Mouse (Mus musculus): Measurements from ENCODE around the gene Speg. TPM values are rescaled to one million over a fixed set of nuclear protein-coding genes. Genes with fewer than 3 reads are reported as not detected.

Speg gene
- 32.9 and 33.6 TPM in 2 replicates for polyA plus RNA-seq (2014; fragmentation: Nextera tagmentation; extraction: Ambion mirVana)

GRCm38 (mm10) chr1:75374950-75375936, at the start of gene Speg:
TSS of gene Speg (plus strand) at chr1:75375297.
- Histone ChIP-seq H3K4me1 (ENCODE audit: control insufficient read depth, insufficient read depth, low read length) (peaks cover 12% of the 10 kb centered on the region), H3K27ac (replicated peaks; ENCODE audit: low read depth, low read length) (no peak within 1 kb of the TSS), H3K27me3 (ENCODE audit: control insufficient read depth, insufficient read depth, low read length) (no peaks in the 10 kb centered on the region), H3K9me3 (ENCODE audit: control insufficient read depth, low read length) (no peaks in the 10 kb centered on the region), H3K36me3 (ENCODE audit: control insufficient read depth, insufficient read depth, low read length) (no peaks in the 10 kb centered on the region), H3K9ac (ENCODE audit: low read length) (peak within 1 kb of the TSS; percentile 67), H3K4me2 (ENCODE audit: low read depth, severe bottlenecking) (peak within 1 kb of the TSS; percentile 86), H3K4me3 (ENCODE audit: low read depth, low read length) (peak within 1 kb of the TSS; percentile 31)
- WGBS, result 4% methylated on average over 53 of the region's 57 CpGs
- DNase-seq (ENCODE audit: low spot score) (peak; percentile 56), ATAC-seq (ENCODE audit: insufficient number of reproducible peaks, low FRiP score, low TSS enrichment, low read depth) (peak; percentile 38; the same call in 1 of the 2 replicates)

DNA sequence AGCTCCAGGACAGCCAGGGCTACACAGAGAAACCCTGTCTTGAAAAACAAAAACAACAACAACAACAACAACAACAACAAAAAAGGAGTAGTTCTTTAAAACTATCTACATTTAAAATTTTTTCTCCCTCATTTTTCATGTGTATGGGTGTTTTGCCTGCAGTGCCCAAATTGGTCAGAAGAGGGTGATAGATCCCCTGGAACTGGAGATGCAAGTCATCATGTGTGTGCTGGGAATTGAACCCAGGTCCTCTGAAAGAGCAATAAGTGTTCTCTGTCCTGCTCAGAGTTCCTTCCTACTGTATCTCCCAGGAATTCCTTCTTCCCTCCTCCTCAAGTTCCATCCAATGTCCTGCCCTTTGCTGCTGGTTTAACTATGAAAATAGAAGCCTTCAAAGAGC, 47.6 kb upstream of the Speg start:
- no peak for DNase-seq (ENCODE audit: low spot score)
- H3K4me3 ChIP-seq (ENCODE audit: low read depth, low read length), result no peak overlapping the region
- H3K27me3 ChIP-seq (ENCODE audit: control insufficient read depth, insufficient read depth, low read length), result no peaks in the 10 kb centered on the region
- no peaks in the 10 kb centered on the region for H3K4me1 ChIP-seq (ENCODE audit: control insufficient read depth, insufficient read depth, low read length)
- no peak for ATAC-seq (ENCODE audit: insufficient number of reproducible peaks, low FRiP score, low TSS enrichment, low read depth)
- no peaks in the 10 kb centered on the region; the same call in 1 of the 2 replicates for H3K9me3 ChIP-seq (ENCODE audit: control insufficient read depth, low read length)
- H3K9ac ChIP-seq (ENCODE audit: low read length), result no peak overlapping the region
- H3K4me2 ChIP-seq (ENCODE audit: low read depth, severe bottlenecking), result no peak overlapping the region
- H3K27ac ChIP-seq (replicated peaks; ENCODE audit: low read depth, low read length), result no peak overlapping the region
- H3K36me3 ChIP-seq (ENCODE audit: control insufficient read depth, insufficient read depth, low read length), result no peaks in the 10 kb centered on the region

DNA sequence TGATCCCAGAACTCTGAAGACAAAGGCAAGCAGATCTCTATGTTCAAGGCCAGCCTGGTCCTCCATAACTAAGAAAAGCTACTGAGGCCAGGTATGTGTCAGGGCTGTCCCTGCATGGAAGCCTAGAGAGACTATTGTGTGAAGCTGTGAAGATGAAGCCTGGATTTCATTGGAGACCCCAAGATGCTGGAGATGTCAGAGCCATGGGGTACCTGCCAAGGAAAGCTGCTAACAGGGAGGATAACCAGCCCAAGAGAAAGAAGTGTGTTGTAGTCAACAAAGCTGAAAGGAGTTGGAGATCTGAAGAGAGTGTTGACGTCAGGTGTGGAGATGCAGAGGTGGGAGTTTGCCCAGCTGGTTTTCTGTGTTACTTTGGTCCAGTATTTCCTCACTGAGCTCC, 43.8 kb upstream of the Speg start:
- Histone ChIP-seq H3K9me3 (ENCODE audit: control insufficient read depth, low read length) (no peaks in the 10 kb centered on the region; the same call in 1 of the 2 replicates), H3K27me3 (ENCODE audit: control insufficient read depth, insufficient read depth, low read length) (no peaks in the 10 kb centered on the region), H3K27ac (replicated peaks; ENCODE audit: low read depth, low read length) (no peak overlapping the region), H3K4me2 (ENCODE audit: low read depth, severe bottlenecking) (no peak overlapping the region), H3K4me1 (ENCODE audit: control insufficient read depth, insufficient read depth, low read length) (no peaks in the 10 kb centered on the region), H3K9ac (ENCODE audit: low read length) (no peak overlapping the region), H3K36me3 (ENCODE audit: control insufficient read depth, insufficient read depth, low read length) (no peaks in the 10 kb centered on the region), H3K4me3 (ENCODE audit: low read depth, low read length) (no peak overlapping the region)
- DNase-seq (ENCODE audit: low spot score) (no peak), ATAC-seq (ENCODE audit: insufficient number of reproducible peaks, low FRiP score, low TSS enrichment, low read depth) (no peak)
- WGBS, result 82% methylated on average over 1 of the region's 1 CpGs

- no peak overlapping the region for H3K27ac ChIP-seq (replicated peaks; ENCODE audit: low read depth, low read length)
- H3K9ac ChIP-seq (ENCODE audit: low read length), result no peak overlapping the region
- H3K36me3 ChIP-seq (ENCODE audit: control insufficient read depth, insufficient read depth, low read length), result no peaks in the 10 kb centered on the region
- H3K9me3 ChIP-seq (ENCODE audit: control insufficient read depth, low read length), result no peaks in the 10 kb centered on the region
- H3K27me3 ChIP-seq (ENCODE audit: control insufficient read depth, insufficient read depth, low read length), result no peaks in the 10 kb centered on the region
- no peak overlapping the region for H3K4me2 ChIP-seq (ENCODE audit: low read depth, severe bottlenecking)
- no peak overlapping the region for H3K4me3 ChIP-seq (ENCODE audit: low read depth, low read length)
- no peak for ATAC-seq (ENCODE audit: insufficient number of reproducible peaks, low FRiP score, low TSS enrichment, low read depth)
- H3K4me1 ChIP-seq (ENCODE audit: control insufficient read depth, insufficient read depth, low read length), result peaks cover 25% of the 10 kb centered on the region
- 41% methylated on average over 3 of the region's 3 CpGs for WGBS
- no peak for DNase-seq (ENCODE audit: low spot score)
Observed at GRCm38 (mm10) chr1:75336461-75336860, 38.6 kb upstream of the Speg start.

DNA sequence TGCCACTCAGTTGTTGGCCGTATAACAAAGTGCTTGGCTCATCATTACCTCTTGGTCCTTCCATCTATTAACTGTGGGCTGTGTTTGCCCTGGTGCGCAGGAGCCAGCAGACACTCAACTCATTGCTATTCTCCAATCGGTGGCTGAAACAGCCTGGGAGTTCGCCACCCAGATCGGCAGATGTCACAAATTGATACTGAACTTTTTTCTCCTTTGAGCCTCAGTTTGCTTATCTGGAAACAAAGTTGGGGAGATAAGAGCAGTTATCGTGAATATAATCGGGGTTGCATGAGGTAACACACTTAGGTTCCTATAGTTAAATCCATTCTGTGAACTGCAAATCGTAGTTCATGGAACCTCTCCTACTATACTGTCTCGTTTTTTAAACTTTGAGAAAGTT, 38.0 kb upstream of the Speg start:
- Histone ChIP-seq H3K9ac (ENCODE audit: low read length) (no peak overlapping the region), H3K4me1 (ENCODE audit: control insufficient read depth, insufficient read depth, low read length) (peaks cover 25% of the 10 kb centered on the region), H3K9me3 (ENCODE audit: control insufficient read depth, low read length) (no peaks in the 10 kb centered on the region), H3K27ac (replicated peaks; ENCODE audit: low read depth, low read length) (no peak overlapping the region), H3K4me3 (ENCODE audit: low read depth, low read length) (no peak overlapping the region), H3K4me2 (ENCODE audit: low read depth, severe bottlenecking) (no peak overlapping the region), H3K36me3 (ENCODE audit: control insufficient read depth, insufficient read depth, low read length) (no peaks in the 10 kb centered on the region), H3K27me3 (ENCODE audit: control insufficient read depth, insufficient read depth, low read length) (no peaks in the 10 kb centered on the region)
- ATAC-seq (ENCODE audit: insufficient number of reproducible peaks, low FRiP score, low TSS enrichment, low read depth) (no peak), DNase-seq (ENCODE audit: low spot score) (no peak)
- WGBS, result 52% methylated on average over 9 of the region's 9 CpGs

GRCm38 (mm10) chr1:75338091-75338694, 36.9 kb upstream of the Speg start:
- Histone ChIP-seq H3K9me3 (ENCODE audit: control insufficient read depth, low read length) (no peaks in the 10 kb centered on the region), H3K9ac (ENCODE audit: low read length) (no peak overlapping the region), H3K4me3 (ENCODE audit: low read depth, low read length) (no peak overlapping the region), H3K27ac (replicated peaks; ENCODE audit: low read depth, low read length) (peak overlapping the region; percentile 78), H3K4me2 (ENCODE audit: low read depth, severe bottlenecking) (peak overlapping the region; percentile 31; the same call in 1 of the 2 replicates), H3K36me3 (ENCODE audit: control insufficient read depth, insufficient read depth, low read length) (no peaks in the 10 kb centered on the region), H3K4me1 (ENCODE audit: control insufficient read depth, insufficient read depth, low read length) (peaks cover 25% of the 10 kb centered on the region), H3K27me3 (ENCODE audit: control insufficient read depth, insufficient read depth, low read length) (no peaks in the 10 kb centered on the region)
- DNase-seq (ENCODE audit: low spot score) (peak; percentile 69), ATAC-seq (ENCODE audit: insufficient number of reproducible peaks, low FRiP score, low TSS enrichment, low read depth) (peak; percentile 41; the same call in 1 of the 2 replicates)
- WGBS, result 4% methylated on average over 11 of the region's 11 CpGs

GRCm38 (mm10) chr1:75339337-75339736, 35.8 kb upstream of the Speg start:
- Histone ChIP-seq H3K4me3 (ENCODE audit: low read depth, low read length) (no peak overlapping the region), H3K27ac (replicated peaks; ENCODE audit: low read depth, low read length) (peak overlapping the region; percentile 78; the same call in 1 of the 2 replicates), H3K4me2 (ENCODE audit: low read depth, severe bottlenecking) (0 out of 2 replicates have a peak overlapping the region, but pooled peaks have one; percentile 31), H3K9me3 (ENCODE audit: control insufficient read depth, low read length) (no peaks in the 10 kb centered on the region), H3K4me1 (ENCODE audit: control insufficient read depth, insufficient read depth, low read length) (peaks cover 33% of the 10 kb centered on the region), H3K36me3 (ENCODE audit: control insufficient read depth, insufficient read depth, low read length) (no peaks in the 10 kb centered on the region), H3K9ac (ENCODE audit: low read length) (no peak overlapping the region), H3K27me3 (ENCODE audit: control insufficient read depth, insufficient read depth, low read length) (no peaks in the 10 kb centered on the region)
- ATAC-seq (ENCODE audit: insufficient number of reproducible peaks, low FRiP score, low TSS enrichment, low read depth) (no peak), DNase-seq (ENCODE audit: low spot score) (no peak)
- 32% methylated on average over 9 of the region's 9 CpGs for WGBS

DNA sequence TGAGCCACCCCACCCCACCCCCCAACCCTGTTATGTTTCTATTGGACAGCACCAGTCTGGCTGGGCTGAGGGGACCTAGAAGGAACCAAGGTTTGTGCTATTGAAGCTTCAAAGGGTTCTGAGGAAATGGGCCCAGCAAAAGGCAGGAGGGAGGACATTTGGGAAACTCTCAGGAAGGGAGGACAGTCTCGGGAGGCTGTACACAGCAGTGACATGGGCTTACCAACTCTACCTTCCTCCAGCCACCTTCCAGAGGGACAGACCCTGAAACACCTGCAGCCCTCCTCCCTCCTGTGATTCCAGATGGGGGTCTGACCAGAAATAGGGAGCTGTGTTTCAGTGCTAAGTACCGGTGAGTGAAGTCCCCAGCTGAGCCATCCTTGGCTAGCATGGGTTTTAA, 34.6 kb upstream of the Speg start:
- 76% methylated on average over 2 of the region's 2 CpGs for WGBS

More for the DNA sequence above, 34.6 kb upstream of the Speg start:
- H3K4me3 ChIP-seq (ENCODE audit: low read depth, low read length), result no peak overlapping the region
- DNase-seq (ENCODE audit: low spot score), result no peak
- H3K9me3 ChIP-seq (ENCODE audit: control insufficient read depth, low read length), result no peaks in the 10 kb centered on the region
- no peak for ATAC-seq (ENCODE audit: insufficient number of reproducible peaks, low FRiP score, low TSS enrichment, low read depth)
- no peak overlapping the region for H3K4me2 ChIP-seq (ENCODE audit: low read depth, severe bottlenecking)
- no peaks in the 10 kb centered on the region for H3K36me3 ChIP-seq (ENCODE audit: control insufficient read depth, insufficient read depth, low read length)
- H3K9ac ChIP-seq (ENCODE audit: low read length), result no peak overlapping the region
- no peak overlapping the region for H3K27ac ChIP-seq (replicated peaks; ENCODE audit: low read depth, low read length)
- H3K4me1 ChIP-seq (ENCODE audit: control insufficient read depth, insufficient read depth, low read length), result peaks cover 43% of the 10 kb centered on the region
- no peaks in the 10 kb centered on the region for H3K27me3 ChIP-seq (ENCODE audit: control insufficient read depth, insufficient read depth, low read length)

Measured in limb, embryonic 11.5 days (tissue).